Mouse (Mus musculus) heart, postnatal 0 days (tissue): ENCODE data around the gene Gpc5.

Experiments used
- CTCF ChIP-seq: IDR thresholded peaks from 2 replicates; pipeline ENCODE4 v1.5.1; 2016; ENCODE audit warnings: antibody characterized with exemption, control low read depth, low read depth
- EP300 ChIP-seq: IDR thresholded peaks from 2 replicates; pipeline ENCODE4 v1.6.1; 2016; ENCODE audit warnings: antibody characterized with exemption, low read depth

DNA sequence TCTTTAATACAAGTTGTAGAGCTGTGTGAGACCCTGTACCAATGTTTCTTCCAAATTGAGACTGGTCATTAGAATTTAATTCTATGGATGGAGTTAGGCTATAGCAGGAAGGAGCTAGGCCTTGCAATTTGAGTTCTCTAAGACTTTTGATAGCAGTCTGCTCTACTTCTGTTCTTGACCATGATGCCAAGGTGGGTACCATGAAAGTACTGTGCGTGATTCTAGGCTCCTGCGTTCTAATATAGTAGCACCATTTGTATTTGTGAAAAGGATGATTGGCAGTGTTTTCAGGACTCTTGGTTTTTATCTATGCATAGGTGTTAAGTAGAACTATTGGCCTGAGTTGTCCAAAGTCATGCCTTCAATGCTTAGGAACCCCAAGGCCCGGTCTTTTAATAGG lies 44.7 kb upstream of the Gpc5 start:
- TF ChIP-seq CTCF (no peak), EP300 (no peak)
